Comparison of ENCODE assay signal across 1 mouse cellular context in genomic region chr13:52572451-52573446, GRCm38 (mm10).
A peak's percentile ranks its signal among the peaks of the same experiment; 100 is the strongest.
TF ChIP-seq lines count a peak whose summit lies in the region.

No protein-coding gene starts in this region.

TF ChIP-seq in CH12.LX, 34 proteins besides CTCF, POLR2A, EP300 and RAD21 (continued from another document):
- TF ChIP-seq USF2 (conservative IDR thresholded peaks at IDR 0.05; ENCODE audit: low read depth, low read length), result no peak; the same call in 1 of the 2 replicates
- TF ChIP-seq TCF12 (IDR thresholded peaks at IDR 0.05; ENCODE audit: low read depth, low read length), result peak; percentile 83
- TF ChIP-seq NRF1 (IDR thresholded peaks at IDR 0.05; ENCODE audit: low read depth, low read length), result 0 out of 2 replicates have a peak, but pooled peaks have one; percentile 4
- peak; percentile 49 for TF ChIP-seq JUN (IDR thresholded peaks at IDR 0.05; ENCODE audit: insufficient read depth, low read depth, low read length)
- no peak; the same call in 1 of the 2 replicates for TF ChIP-seq SMC3 (IDR thresholded peaks at IDR 0.05; ENCODE audit: low read depth, low read length)
- TF ChIP-seq PAX5 (IDR thresholded peaks at IDR 0.05; ENCODE audit: low read length), result no peak
- no peak for TF ChIP-seq USF1 (IDR thresholded peaks at IDR 0.05; ENCODE audit: low read depth, low read length)
- no peak; the same call in 1 of the 2 replicates for TF ChIP-seq ZMIZ1 (IDR thresholded peaks at IDR 0.05; ENCODE audit: low read depth, low read length)
TF ChIP-seq in CH12.LX: peak in this region for 14.
